Mouse (Mus musculus): ENCODE measurements at regions not wholly inside any gene's neighbourhood (a gene's known extent, or its start where the extent isn't known, plus 50 kb on each side); places are given as distances from the start of the nearest gene placed in this dataset.

GRCm38 (mm10) chr19:14880818-14881217 lies 283.0 kb upstream of the Tle4 start:
- ATAC-seq, result no peak

GRCm38 (mm10) chr19:14873986-14874385 lies 276.1 kb upstream of the Tle4 start:
- ATAC-seq, result no peak

GRCm38 (mm10) chr19:14871178-14871867 lies 273.5 kb upstream of the Tle4 start:
- no peak for ATAC-seq

- no peak for ATAC-seq
These were observed 265.0 kb upstream of the Tle4 start for GRCm38 (mm10) chr19:14862654-14863468.

- no peak for ATAC-seq
These were observed 257.2 kb upstream of the Tle4 start for GRCm38 (mm10) chr19:14855036-14855435.

- ATAC-seq, result no peak
These were observed 255.6 kb upstream of the Tle4 start for GRCm38 (mm10) chr19:14853416-14853815.

GRCm38 (mm10) chr19:14849561-14849960 lies 251.7 kb upstream of the Tle4 start:
- ATAC-seq, result no peak

GRCm38 (mm10) chr19:14847120-14847519 lies 249.3 kb upstream of the Tle4 start:
- no peak for ATAC-seq

- no peak for ATAC-seq
These were observed 237.8 kb upstream of the Tle4 start for GRCm38 (mm10) chr19:14835629-14836028.

- no peak for ATAC-seq
These were observed 218.5 kb upstream of the Tle4 start for GRCm38 (mm10) chr19:14816354-14816753.

GRCm38 (mm10) chr19:14806787-14807186 lies 208.9 kb upstream of the Tle4 start:
- ATAC-seq, result no peak

GRCm38 (mm10) chr19:14802909-14803650 lies 205.2 kb upstream of the Tle4 start:
- ATAC-seq, result no peak

- no peak for ATAC-seq
These were observed 203.8 kb upstream of the Tle4 start for GRCm38 (mm10) chr19:14801669-14802068.

GRCm38 (mm10) chr19:14799002-14799401 lies 201.2 kb upstream of the Tle4 start:
- ATAC-seq, result no peak

- ATAC-seq, result no peak
These were observed 200.6 kb upstream of the Tle4 start for GRCm38 (mm10) chr19:14798417-14798816.

GRCm38 (mm10) chr19:14795910-14796309 lies 198.1 kb upstream of the Tle4 start:
- ATAC-seq, result no peak

GRCm38 (mm10) chr19:14789992-14790391 lies 192.1 kb upstream of the Tle4 start:
- no peak for ATAC-seq

GRCm38 (mm10) chr19:14788630-14789029 lies 190.8 kb upstream of the Tle4 start:
- no peak for ATAC-seq

GRCm38 (mm10) chr19:14786868-14787267 lies 189.0 kb upstream of the Tle4 start:
- ATAC-seq, result no peak

- ATAC-seq, result no peak
These were observed 187.8 kb upstream of the Tle4 start for GRCm38 (mm10) chr19:14785661-14786060.

GRCm38 (mm10) chr19:14777709-14778108 lies 179.9 kb upstream of the Tle4 start:
- ATAC-seq, result no peak

GRCm38 (mm10) chr19:14777198-14777597 lies 179.3 kb upstream of the Tle4 start:
- no peak for ATAC-seq

GRCm38 (mm10) chr19:14776791-14777190 lies 178.9 kb upstream of the Tle4 start:
- ATAC-seq, result no peak

Measured in CD4-positive, CD25-positive, alpha-beta regulatory T cell, adult 4 months (primary cell).